Mouse (Mus musculus) megakaryocyte-erythroid progenitor cell, adult 5 weeks (primary cell): Measurements from ENCODE around the gene Gm5901. TPM values are rescaled to one million over a fixed set of nuclear protein-coding genes. Genes with fewer than 3 reads are reported as not detected.

Experiments used
- polyA plus RNA-seq: library from polyadenylated mRNA; stranded (reverse); fragments of >175 nt; gene quantifications from 2 replicates; pipeline ENCODE4 v1.2.3, GENCODE M21; 2012

Gene Gm5901
- not detected in 2 replicates for polyA plus RNA-seq

DNA sequence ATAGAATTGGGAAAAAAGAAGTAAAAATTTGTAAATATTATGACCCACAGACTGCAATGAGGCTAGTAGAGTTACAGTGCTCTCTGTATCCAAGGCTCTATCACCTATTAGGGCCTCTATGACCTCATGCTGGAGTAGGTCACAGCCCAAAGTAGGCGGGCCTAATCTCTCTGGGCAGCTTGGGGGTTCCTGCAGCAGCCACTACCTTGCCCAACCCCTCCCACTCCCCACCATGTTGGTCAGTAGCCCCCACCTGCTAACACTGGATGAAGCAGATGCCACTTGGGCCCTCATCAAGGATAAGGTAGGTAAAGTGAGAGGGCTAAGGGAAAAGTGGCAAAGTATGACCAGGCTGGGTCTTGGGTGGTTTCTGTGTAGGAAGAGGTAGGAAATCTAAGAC is at the start of gene Gm5901:
Gene Gm5901 (plus strand): TSS at position 173 of the 400 bp plus-strand sequence.

DNA sequence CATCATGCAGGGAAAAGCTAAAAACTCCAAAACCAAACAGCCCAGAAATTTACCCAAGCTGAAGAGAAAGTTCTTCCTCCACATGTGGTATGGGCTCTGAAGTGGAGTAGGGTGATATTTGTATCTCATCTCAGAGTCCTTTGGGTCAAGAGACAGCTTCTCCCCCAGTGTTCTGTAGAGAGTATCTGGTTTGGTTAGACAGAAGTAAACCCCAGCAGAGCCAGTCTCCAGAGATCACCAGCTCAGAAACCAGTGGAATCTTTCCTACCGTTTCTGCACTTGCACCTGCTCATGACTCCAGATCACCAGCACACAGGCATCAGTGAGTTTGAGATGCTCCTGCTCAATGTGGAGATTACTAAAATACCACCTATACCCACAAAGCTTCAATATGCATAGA is 40.8 kb upstream of the Gm5901 start, which contains the start of gene Olfr690:
Gene Olfr690 (minus strand): TSS at position 101 of the 400 bp plus-strand sequence.

DNA sequence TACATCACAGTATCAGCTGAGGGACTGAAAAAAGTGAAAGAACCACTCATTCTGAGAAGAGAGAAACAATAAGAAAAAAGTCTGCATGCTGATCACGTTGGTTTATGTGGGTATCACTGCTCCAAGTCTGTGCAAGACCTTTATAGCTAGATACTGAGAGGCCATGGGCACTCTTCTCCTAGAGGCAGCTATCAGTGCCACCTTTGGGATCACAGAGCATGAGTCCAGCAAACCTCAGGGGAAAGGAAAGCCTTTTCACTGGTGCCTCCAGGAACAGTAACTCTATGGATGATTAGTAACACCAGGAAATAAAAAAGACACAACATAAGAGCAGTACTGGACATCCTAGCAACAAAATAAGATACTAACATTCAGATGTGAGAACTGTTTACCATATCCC is 32.7 kb upstream of the Gm5901 start, which contains the start of gene Olfr691:
Gene Olfr691 (minus strand): TSS at position 101 of the 400 bp plus-strand sequence.

DNA sequence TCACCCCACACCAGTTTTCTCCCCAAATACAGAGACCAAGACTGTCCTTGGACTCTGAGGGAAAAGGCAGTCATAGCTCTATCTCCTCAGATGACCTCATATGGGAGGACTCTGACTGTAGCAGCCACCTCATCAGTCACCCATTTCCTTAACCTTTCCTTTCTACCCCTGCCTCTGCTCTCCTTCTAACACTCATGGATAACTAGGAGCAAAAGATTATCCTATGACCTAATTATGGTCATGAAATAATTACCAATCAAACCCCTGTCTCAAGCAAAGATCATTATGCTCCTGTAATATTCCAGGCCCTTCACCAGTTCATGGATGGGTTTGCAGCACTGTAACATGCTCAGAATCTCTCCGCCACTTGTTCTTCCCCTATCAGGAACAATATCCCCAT is 6.9 kb upstream of the Gm5901 start, which contains the start of gene Olfr692:
Gene Olfr692 (plus strand): TSS at position 301 of the 400 bp plus-strand sequence.

DNA sequence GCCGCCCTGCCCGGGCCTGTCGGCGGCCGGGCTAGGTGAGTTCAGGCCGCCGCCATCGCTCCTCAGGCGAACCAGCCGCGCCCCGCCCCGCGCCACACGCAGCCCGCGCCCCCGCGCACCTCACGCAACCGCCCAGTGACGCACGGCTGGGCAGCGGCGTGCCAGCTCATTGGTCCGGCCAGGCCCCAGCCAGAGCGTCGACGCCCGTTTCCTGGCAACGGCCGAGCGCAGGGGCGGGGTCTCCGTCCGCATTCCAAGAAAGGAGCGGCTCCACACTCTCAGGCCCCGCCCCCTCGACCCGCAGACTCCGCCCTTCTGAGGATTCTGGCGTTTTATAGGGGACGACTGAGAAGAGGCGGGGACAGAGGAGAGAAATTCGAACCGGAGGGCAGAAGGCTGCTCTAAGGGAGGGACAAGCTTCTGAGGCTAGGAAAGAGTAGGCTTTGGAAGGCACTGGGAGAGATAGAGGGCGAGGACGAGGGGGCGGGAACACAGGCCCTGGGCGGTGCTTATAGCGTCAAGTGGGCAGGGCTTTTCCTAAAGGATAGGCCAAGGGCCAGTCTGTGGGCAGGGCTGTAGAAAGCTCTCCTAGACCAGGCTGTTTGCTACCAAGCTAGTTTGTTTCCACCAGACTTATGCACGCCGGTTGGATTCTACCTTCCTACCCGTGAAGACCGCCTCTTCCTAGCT is 25.2 kb downstream of the Gm5901 start, which contains the start of gene Fam160a2:
Gene Fam160a2 (minus strand): TSS at position 120 of the 690 bp plus-strand sequence.

DNA sequence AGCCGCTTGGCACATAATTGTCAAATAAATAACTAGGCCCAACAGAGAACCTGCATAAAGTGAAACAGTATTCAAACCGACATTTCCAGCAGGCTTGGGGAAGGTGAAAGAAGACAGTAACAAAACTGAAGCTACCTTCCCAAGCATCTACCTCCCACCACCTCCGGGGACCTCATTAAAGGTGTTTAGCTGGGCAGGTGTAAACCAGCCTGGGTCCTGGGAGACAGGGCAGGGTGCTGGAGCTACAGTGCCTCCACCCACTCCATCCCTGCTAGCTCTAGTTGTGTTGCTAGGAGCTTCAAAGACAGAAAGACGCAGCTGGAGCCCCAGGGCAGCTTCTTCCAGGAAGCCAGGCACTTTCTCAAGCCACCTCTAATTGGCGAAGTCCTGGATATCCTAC is 29.4 kb downstream of the Gm5901 start, which contains the start of gene Cnga4:
Gene Cnga4 (plus strand): TSS at position 301 of the 400 bp plus-strand sequence.

DNA sequence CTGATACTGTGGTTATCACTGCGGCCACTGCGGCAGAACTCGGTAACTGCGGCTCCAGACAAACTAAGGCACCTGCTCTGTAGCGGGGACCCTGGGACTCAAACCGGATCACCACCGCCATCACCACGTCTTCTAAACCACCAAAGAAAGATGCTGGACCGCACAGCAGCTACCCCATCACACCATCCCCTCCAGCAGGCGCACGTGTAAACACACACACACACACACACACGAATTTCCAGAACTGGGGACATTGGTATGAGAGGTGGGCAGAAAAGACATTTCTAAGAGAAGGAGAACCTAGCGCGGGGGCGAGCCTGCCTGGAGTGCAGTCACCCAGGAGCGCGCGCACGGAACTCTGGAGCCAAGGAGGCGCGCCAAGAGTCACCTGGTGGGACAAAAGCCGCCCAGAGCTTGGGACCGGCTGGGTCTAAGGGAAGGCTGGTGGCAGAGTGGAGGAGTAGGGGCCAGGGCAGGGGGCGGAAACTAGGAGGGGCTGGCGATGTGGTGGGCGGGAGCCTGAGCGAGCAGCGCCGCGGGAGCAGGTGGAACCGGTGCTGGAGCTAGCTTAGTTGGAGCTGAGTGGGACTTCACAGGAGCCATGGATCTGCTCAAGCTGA is 50.7 kb downstream of the Gm5901 start, which contains the start of gene Cckbr:
Gene Cckbr (plus strand): TSS at position 308 of the 620 bp plus-strand sequence.

Other genes with a start within 250 kb of the Gm5901 start
- not detected in 2 replicates for gene Olfr683, start 228.0 kb upstream of the Gm5901 start, polyA plus RNA-seq
- gene Olfr684, start 211.4 kb upstream of the Gm5901 start, polyA plus RNA-seq, result 0.08 TPM in 1 of 2 replicates, not detected in the other
- gene Olfr685, start 189.0 kb upstream of the Gm5901 start, polyA plus RNA-seq, result 0.06 TPM in 1 of 2 replicates, not detected in the other
- gene Olfr686, start 167.6 kb upstream of the Gm5901 start, polyA plus RNA-seq, result not detected in 2 replicates
- gene Olfr688, start 86.9 kb upstream of the Gm5901 start, polyA plus RNA-seq, result not detected in 2 replicates
- gene Olfr689, start 63.9 kb upstream of the Gm5901 start, polyA plus RNA-seq, result not detected in 2 replicates
- gene Olfr690, start 40.9 kb upstream of the Gm5901 start, polyA plus RNA-seq, result not detected in 2 replicates
- not detected in 2 replicates for gene Olfr691, start 32.8 kb upstream of the Gm5901 start, polyA plus RNA-seq
- not detected in 2 replicates for gene Olfr692, start 6.8 kb upstream of the Gm5901 start, polyA plus RNA-seq
- gene Fam160a2, start 25.0 kb downstream of the Gm5901 start, polyA plus RNA-seq, result 41.2 and 52.9 TPM in 2 replicates
- 0.06 TPM in 1 of 2 replicates, not detected in the other for gene Cnga4, start 29.5 kb downstream of the Gm5901 start, polyA plus RNA-seq
- gene Cckbr, start 50.7 kb downstream of the Gm5901 start, polyA plus RNA-seq, result not detected in 2 replicates
- 2.5 and 4.2 TPM in 2 replicates for gene Cavin3, start 107.3 kb downstream of the Gm5901 start, polyA plus RNA-seq
- 18.2 and 20.3 TPM in 2 replicates for gene Smpd1, start 179.3 kb downstream of the Gm5901 start, polyA plus RNA-seq
- 0.54 and 1.1 TPM in 2 replicates for gene Apbb1, start 206.6 kb downstream of the Gm5901 start, polyA plus RNA-seq
- gene Hpx, start 225.1 kb downstream of the Gm5901 start, polyA plus RNA-seq, result not detected in 2 replicates